Mouse (Mus musculus): ENCODE results near the gene Rtkn2. TPM values are rescaled to one million over a fixed set of nuclear protein-coding genes. Genes with fewer than 3 reads are reported as not detected.

Gene Rtkn2
- polyA plus RNA-seq, 1 experiment: 3.5 TPM

GRCm38 (mm10) chr10:68106351-68106950, 127.1 kb downstream of the Rtkn2 start:
- TF ChIP-seq CEBPB (IDR thresholded peaks at IDR 0.05; ENCODE audit: insufficient read depth, poor library complexity, severe bottlenecking) (no peak), MYOD1 (IDR thresholded peaks at IDR 0.05; ENCODE audit: control insufficient read depth in 1 of 3, insufficient read length in 2 of 3, low read depth in 2 of 3) (no peak), SRF (IDR thresholded peaks at IDR 0.05; ENCODE audit: control insufficient read depth, insufficient read length, low read depth) (no peak), E2F4 (IDR thresholded peaks at IDR 0.05; ENCODE audit: insufficient read depth) (no peak), REST (IDR thresholded peaks at IDR 0.05; ENCODE audit: insufficient read depth, insufficient read length) (no peak), TCF12 (IDR thresholded peaks at IDR 0.05; ENCODE audit: insufficient read depth, poor library complexity, severe bottlenecking) (no peak), POLR2AphosphoS2 (IDR thresholded peaks at IDR 0.05; ENCODE audit: insufficient read length, low read depth) (no peak), TCF3 (IDR thresholded peaks at IDR 0.05; ENCODE audit: insufficient read length, low read depth) (no peak), POLR2A (IDR thresholded peaks at IDR 0.05; ENCODE audit: insufficient read length, low read depth) (no peak), MAX (IDR thresholded peaks at IDR 0.05; ENCODE audit: low read depth) (no peak)
- Histone ChIP-seq H3K4me3 (no peak overlapping the region), H3ac (ENCODE audit: control insufficient read depth, insufficient read length) (no peak overlapping the region)

GRCm38 (mm10) chr10:68107716-68108115, 128.3 kb downstream of the Rtkn2 start:
- Histone ChIP-seq H3ac (ENCODE audit: control insufficient read depth, insufficient read length) (no peak overlapping the region), H3K79me2 (ENCODE audit: control insufficient read depth, insufficient read depth) (peaks cover 4% of the 10 kb centered on the region)
- TF ChIP-seq TCF12 (IDR thresholded peaks at IDR 0.05; ENCODE audit: insufficient read depth, poor library complexity, severe bottlenecking) (no peak), POLR2A (IDR thresholded peaks at IDR 0.05; ENCODE audit: insufficient read length, low read depth) (no peak), POLR2AphosphoS2 (IDR thresholded peaks at IDR 0.05; ENCODE audit: insufficient read length, low read depth) (no peak), SRF (IDR thresholded peaks at IDR 0.05; ENCODE audit: control insufficient read depth, insufficient read length, low read depth) (no peak), MYOD1 (IDR thresholded peaks at IDR 0.05; ENCODE audit: control insufficient read depth in 1 of 3, insufficient read length in 2 of 3, low read depth in 2 of 3) (no peak), USF1 (IDR thresholded peaks at IDR 0.05; ENCODE audit: low read depth) (no peak), E2F4 (IDR thresholded peaks at IDR 0.05; ENCODE audit: insufficient read depth) (no peak), MYOG (IDR thresholded peaks at IDR 0.05; ENCODE audit: control insufficient read depth in 1 of 3, insufficient read depth in 1 of 3, insufficient read length in 2 of 3, low read depth in 2 of 3) (no peak), MAX (IDR thresholded peaks at IDR 0.05; ENCODE audit: low read depth) (no peak), REST (IDR thresholded peaks at IDR 0.05; ENCODE audit: insufficient read depth, insufficient read length) (no peak), TCF3 (IDR thresholded peaks at IDR 0.05; ENCODE audit: insufficient read length, low read depth) (no peak), CEBPB (IDR thresholded peaks at IDR 0.05; ENCODE audit: insufficient read depth, poor library complexity, severe bottlenecking) (no peak)

More at GRCm38 (mm10) chr10:68106351-68106950, 127.1 kb downstream of the Rtkn2 start:
- Histone ChIP-seq H3K79me2 (ENCODE audit: control insufficient read depth, insufficient read depth) (peaks cover 5% of the 10 kb centered on the region), H3K27me3 (ENCODE audit: control insufficient read depth, insufficient read depth, insufficient read length) (no peaks in the 10 kb centered on the region), H3K36me3 (ENCODE audit: control insufficient read depth, insufficient read depth) (peaks cover 13% of the 10 kb centered on the region), H3K4me2 (ENCODE audit: low read depth) (no peak overlapping the region)

More at GRCm38 (mm10) chr10:68107716-68108115, 128.3 kb downstream of the Rtkn2 start:
- Histone ChIP-seq H3K27me3 (ENCODE audit: control insufficient read depth, insufficient read depth, insufficient read length) (no peaks in the 10 kb centered on the region), H3K4me2 (ENCODE audit: low read depth) (no peak overlapping the region), H3K4me3 (no peak overlapping the region), H3K36me3 (ENCODE audit: control insufficient read depth, insufficient read depth) (peaks cover 13% of the 10 kb centered on the region)

Other genes with a start within 250 kb of the Rtkn2 start
- 11.1 TPM for gene Zfp365, start 66.9 kb upstream of the Rtkn2 start, polyA plus RNA-seq (2012; fragmentation: generic; extraction: Trizol)